8 mouse cellular contexts compared by ENCODE assay signal in the genomic region with DNA sequence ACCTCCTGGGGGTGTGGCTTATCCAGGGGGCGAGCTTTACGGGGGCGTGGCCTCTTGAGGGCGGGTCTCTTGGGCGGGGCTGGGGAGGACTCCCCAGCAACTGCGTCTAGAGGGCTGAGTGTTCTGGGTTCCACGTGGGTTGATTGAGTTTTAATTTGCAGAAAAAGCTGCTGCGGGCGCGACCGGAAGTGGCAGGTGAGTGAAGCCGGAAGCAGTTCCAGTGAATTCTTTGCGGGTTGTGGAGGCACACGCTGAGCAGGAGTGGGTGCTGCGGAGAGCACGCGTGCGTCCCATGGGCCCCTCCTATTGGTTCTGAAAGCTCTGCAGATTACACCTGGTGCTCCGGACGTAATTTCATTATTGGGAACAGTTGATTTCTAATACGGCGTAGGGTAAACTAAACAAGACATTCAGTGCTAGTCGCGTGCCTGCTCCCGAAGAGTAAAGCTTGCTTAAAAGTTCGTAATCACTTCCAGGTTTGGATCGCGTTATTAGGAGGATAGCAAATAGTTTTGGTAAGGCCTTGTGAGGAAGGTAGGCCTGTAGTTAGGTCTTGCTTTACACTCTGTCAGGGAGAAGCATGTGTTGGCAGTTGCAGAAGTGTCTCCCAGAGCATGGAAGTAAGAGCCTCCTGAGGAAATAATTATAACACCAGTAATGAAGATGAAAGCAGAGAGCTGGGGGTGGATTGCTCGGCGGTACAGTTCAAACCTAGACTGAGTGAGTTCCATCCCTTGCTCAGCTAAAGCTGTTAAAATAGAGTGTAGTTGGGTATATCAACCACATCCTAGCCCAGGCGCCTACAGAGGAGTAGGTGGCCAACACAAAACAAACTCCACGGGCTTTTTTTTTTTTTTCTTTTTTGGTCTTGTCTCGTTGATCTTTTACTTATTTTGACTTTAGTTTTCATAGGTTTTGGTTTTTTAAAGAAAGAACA. TPM values are rescaled to one million over a fixed set of nuclear protein-coding genes. Genes with fewer than 3 reads are reported as not detected.
DNase-seq lines count a peak whose midpoint lies in the region; ATAC-seq and TF ChIP-seq lines count a peak whose summit lies in the region.

No protein-coding gene starts in this region.

- peak overlapping the region; percentile 66 for H3K4me2 ChIP-seq in lung, postnatal 0 days (replicated peaks; ENCODE audit: low read depth, low read length)

- H3K36me3 ChIP-seq in hindbrain, embryonic 10.5 days, result peaks cover 29% of the 10 kb centered on the region
- 0 out of 2 replicates have a peak, but pooled peaks cover 13% of the 10 kb centered on the region for H3K36me3 ChIP-seq in lung, postnatal 0 days (ENCODE audit: insufficient read depth, low read length)

- no peak for DNase-seq in Patski (ENCODE audit: low read depth, low spot score)
- peak; percentile 83 for DNase-seq in cerebellum, adult 9-11 months
- peak; percentile 73 for DNase-seq in hindbrain, embryonic 10.5 days (ENCODE audit: low spot score)
- DNase-seq in layer of hippocampus, postnatal 10 days (ENCODE audit: low spot score in 2 of 2), result peak; percentile 69 to 73
- peak; percentile 93 for DNase-seq in lung, postnatal 0 days (ENCODE audit: low spot score)
- DNase-seq in ovary, postnatal 14 days (ENCODE audit: low spot score), result peak; percentile 61
- DNase-seq in thymus, postnatal 10 days (ENCODE audit: low spot score in 2 of 2), result peak; percentile 79 to 83

- 6% methylated on average over 33 of the region's 33 CpGs for WGBS in hindbrain, embryonic 10.5 days
- WGBS in lung, postnatal 0 days, result 4% methylated on average over 33 of the region's 33 CpGs

- H3K4me1 ChIP-seq in hindbrain, embryonic 10.5 days (replicated peaks), result peaks cover 15% of the 10 kb centered on the region
- H3K4me1 ChIP-seq in lung, postnatal 0 days (ENCODE audit: insufficient read depth, low read depth, low read length), result peaks cover 3% of the 10 kb centered on the region; the same call in 1 of the 2 replicates

- TF ChIP-seq CTCF in Patski (IDR thresholded peaks at IDR 0.05), result no peak
- 0 out of 2 replicates have a peak, but pooled peaks have one; percentile 7 for TF ChIP-seq CTCF in lung, postnatal 0 days (IDR thresholded peaks at IDR 0.05)

- H3K4me3 ChIP-seq in hindbrain, embryonic 10.5 days, result peak overlapping the region; percentile 67
- peak overlapping the region; percentile 46 for H3K4me3 ChIP-seq in lung, postnatal 0 days (ENCODE audit: low read depth, low read length)

- in situ Hi-C loops in Patski (cut with MboI; ENCODE audit: low pct_unique_long_range_greater_than_20kb), result loop anchor here (5.0 to 10.0 kb wide), 2 partner anchors 190 to 252 kb away; a partner anchor contains a TSS

- POLR2A ChIA-PET in Patski (lab: Charles Lee), result interaction anchor here (0.9 kb wide), 1 partner anchor 18 kb away, joined by 5 read pairs; a partner anchor contains a TSS

- CTCF ChIA-PET in Patski (lab: Charles Lee), result interaction anchor here (1.4 to 4.0 kb wide), 3 partner anchors 9 to 17 kb away, joined by 5 to 23 read pairs (median 7); a partner anchor contains a TSS

- peak overlapping the region; percentile 36 for H3K9ac ChIP-seq in lung, postnatal 0 days (replicated peaks; ENCODE audit: low read depth)

- peak overlapping the region; percentile 84 for H3K27ac ChIP-seq in hindbrain, embryonic 10.5 days
- H3K27ac ChIP-seq in lung, postnatal 0 days (ENCODE audit: low read length), result peak overlapping the region; percentile 82

- H3K9me3 ChIP-seq in hindbrain, embryonic 10.5 days, result peaks cover 12% of the 10 kb centered on the region; the same call in 1 of the 2 replicates
- no peaks in the 10 kb centered on the region for H3K9me3 ChIP-seq in lung, postnatal 0 days (ENCODE audit: low read length)

- no peaks in the 10 kb centered on the region for H3K27me3 ChIP-seq in Patski
- H3K27me3 ChIP-seq in hindbrain, embryonic 10.5 days (ENCODE audit: insufficient read depth, poor library complexity, severe bottlenecking), result peaks cover 6% of the 10 kb centered on the region; the same call in 1 of the 2 replicates
- H3K27me3 ChIP-seq in lung, postnatal 0 days (replicated peaks; ENCODE audit: insufficient read depth, low read length), result no peaks in the 10 kb centered on the region

- peak; percentile 88 for ATAC-seq in Patski
- ATAC-seq in frontal cortex, adult (ENCODE audit: low TSS enrichment), result peak; percentile 90
- peak; percentile 95 for ATAC-seq in lung, postnatal 0 days

- TF ChIP-seq EP300 in lung, postnatal 0 days (IDR thresholded peaks at IDR 0.05), result no peak

RNA-seq across cellular contexts. Expression of a gene that starts 0.9 kb away (rescaled TPM):
- polyA plus RNA-seq in Patski (2021), result 9.7 TPM
- polyA plus RNA-seq in hindbrain, embryonic 10.5 days (2016; fragmentation: Nextera tagmentation; extraction: Ambion mirVana), result 5.9 and 7.3 TPM in 2 replicates
- 1 to 10 TPM; 7.0 to 7.5 TPM for total RNA-seq in layer of hippocampus, postnatal 10 days (2021)
- polyA plus RNA-seq in lung, postnatal 0 days (2015; fragmentation: Nextera tagmentation; extraction: Ambion mirVana), result 5.0 and 6.6 TPM in 2 replicates

RNA-seq across cellular contexts. Expression of a gene that starts 6.2 kb away (rescaled TPM):
- polyA plus RNA-seq in Patski (2021), result 4.1 TPM
- 12.4 and 14.5 TPM in 2 replicates for polyA plus RNA-seq in hindbrain, embryonic 10.5 days (2016; fragmentation: Nextera tagmentation; extraction: Ambion mirVana)
- total RNA-seq in layer of hippocampus, postnatal 10 days (2021), result 10 to 100 TPM; 15.3 to 18.0 TPM
- polyA plus RNA-seq in lung, postnatal 0 days (2015; fragmentation: Nextera tagmentation; extraction: Ambion mirVana), result 5.0 and 7.7 TPM in 2 replicates

RNA-seq across cellular contexts. Expression of a gene that starts 17.8 kb away (rescaled TPM):
- 22.5 TPM for polyA plus RNA-seq in Patski (2021)
- 19.8 and 24.2 TPM in 2 replicates for polyA plus RNA-seq in hindbrain, embryonic 10.5 days (2016; fragmentation: Nextera tagmentation; extraction: Ambion mirVana)
- total RNA-seq in layer of hippocampus, postnatal 10 days (2021), result 10 to 100 TPM; 11.9 to 13.7 TPM
- 21.6 and 26.1 TPM in 2 replicates for polyA plus RNA-seq in lung, postnatal 0 days (2015; fragmentation: Nextera tagmentation; extraction: Ambion mirVana)

RNA-seq across cellular contexts. Expression of a gene that starts 17.9 kb away (rescaled TPM):
- polyA plus RNA-seq in Patski (2021), result 138 TPM
- 240 and 244 TPM in 2 replicates for polyA plus RNA-seq in hindbrain, embryonic 10.5 days (2016; fragmentation: Nextera tagmentation; extraction: Ambion mirVana)
- 100 to 1,000 TPM; 142 to 164 TPM for total RNA-seq in layer of hippocampus, postnatal 10 days (2021)
- 165 and 174 TPM in 2 replicates for polyA plus RNA-seq in lung, postnatal 0 days (2015; fragmentation: Nextera tagmentation; extraction: Ambion mirVana)

RNA-seq across cellular contexts. Expression of a gene that starts 43.9 kb away (rescaled TPM):
- polyA plus RNA-seq in Patski (2021), result not detected
- not detected in 2 replicates for polyA plus RNA-seq in hindbrain, embryonic 10.5 days (2016; fragmentation: Nextera tagmentation; extraction: Ambion mirVana)
- total RNA-seq in layer of hippocampus, postnatal 10 days (2021), result not detected
- polyA plus RNA-seq in lung, postnatal 0 days (2015; fragmentation: Nextera tagmentation; extraction: Ambion mirVana), result not detected in 2 replicates
